ENCODE assay signal across 7 mouse cellular contexts in genomic region chr10:80165392-80166128, GRCm38 (mm10). TPM values are rescaled to one million over a fixed set of nuclear protein-coding genes. Genes with fewer than 3 reads are reported as not detected.
DNase-seq lines count a peak whose midpoint lies in the region; ATAC-seq and TF ChIP-seq lines count a peak whose summit lies in the region.

Gene Cirbp (plus strand): TSS chr10:80165985.

- no peak for TF ChIP-seq CTCF in E14TG2a.4 (conservative IDR thresholded peaks at IDR 0.05; ENCODE audit: low read length)
- TF ChIP-seq CTCF in kidney, postnatal 0 days (IDR thresholded peaks at IDR 0.05; ENCODE audit: low read depth): no peak
- TF ChIP-seq CTCF in liver, embryonic 14.5 days (IDR thresholded peaks at IDR 0.05; ENCODE audit: low read depth): no peak

- peak; percentile 84 to 91 for DNase-seq in adrenal gland, adult (ENCODE audit: inconsistent age in 2 of 2, low spot score in 1 of 2)
- peak; percentile 64 for DNase-seq in kidney, postnatal 0 days (ENCODE audit: low spot score)
- no peak for DNase-seq in liver, embryonic 14.5 days (ENCODE audit: low read depth in 3 of 3, low spot score in 3 of 3)
- peak; percentile 49 for DNase-seq in retina, postnatal 7 days (ENCODE audit: low read depth, low spot score)

- peaks cover 87% of the 10 kb centered on the region for H3K4me1 ChIP-seq in E14TG2a.4 (replicated peaks; ENCODE audit: low read depth, low read length)
- peaks cover 77% of the 10 kb centered on the region for H3K4me1 ChIP-seq in embryonic facial prominence, embryonic 15.5 days
- peaks cover 41 to 75% of the 10 kb centered on the region in 2 experiments for H3K4me1 ChIP-seq in heart, embryonic 14.5 days (ENCODE audit: control insufficient read depth in 2 of 2, insufficient read depth in 2 of 2, low read length in 2 of 2)
- H3K4me1 ChIP-seq in kidney, postnatal 0 days (replicated peaks; ENCODE audit: insufficient read depth, low read length): peaks cover 51% of the 10 kb centered on the region
- peaks cover 40 to 46% of the 10 kb centered on the region in 2 experiments for H3K4me1 ChIP-seq in liver, embryonic 14.5 days (replicated peaks; ENCODE audit: control insufficient read depth in 2 of 2, insufficient read depth in 2 of 2, low read length in 1 of 2)

- no peak within 1 kb of the TSS for H3K9ac ChIP-seq in embryonic facial prominence, embryonic 15.5 days
- peak within 1 kb of the TSS; percentile 72 for H3K9ac ChIP-seq in heart, embryonic 14.5 days (ENCODE audit: low read length)
- H3K9ac ChIP-seq in kidney, postnatal 0 days (ENCODE audit: low read depth, low read length): peak within 1 kb of the TSS; percentile 53
- H3K9ac ChIP-seq in liver, embryonic 14.5 days (replicated peaks): peak within 1 kb of the TSS; percentile 34

- no peaks in the 10 kb centered on the region for H3K9me3 ChIP-seq in E14TG2a.4 (ENCODE audit: low read length)
- H3K9me3 ChIP-seq in embryonic facial prominence, embryonic 15.5 days (replicated peaks): no peaks in the 10 kb centered on the region
- no peaks in the 10 kb centered on the region for H3K9me3 ChIP-seq in heart, embryonic 14.5 days (ENCODE audit: control insufficient read depth, low read length)
- H3K9me3 ChIP-seq in kidney, postnatal 0 days (replicated peaks; ENCODE audit: low read length): no peaks in the 10 kb centered on the region
- no peaks in the 10 kb centered on the region for H3K9me3 ChIP-seq in liver, embryonic 14.5 days (ENCODE audit: control insufficient read depth, low read length)

- peak within 1 kb of the TSS; percentile 74 for H3K4me3 ChIP-seq in E14TG2a.4 (replicated peaks; ENCODE audit: low read length)
- peak within 1 kb of the TSS; percentile 41 for H3K4me3 ChIP-seq in embryonic facial prominence, embryonic 15.5 days (replicated peaks)
- H3K4me3 ChIP-seq in heart, embryonic 14.5 days (ENCODE audit: control insufficient read depth in 1 of 2, insufficient read depth in 1 of 2, low read depth in 1 of 2, low read length in 2 of 2): peak within 1 kb of the TSS; percentile 45 to 48
- peak within 1 kb of the TSS; percentile 33 for H3K4me3 ChIP-seq in kidney, postnatal 0 days (replicated peaks; ENCODE audit: low read depth, low read length)
- peak within 1 kb of the TSS; percentile 49 to 56 for H3K4me3 ChIP-seq in liver, embryonic 14.5 days (ENCODE audit: insufficient read depth in 1 of 2, low read depth in 2 of 2, low read length in 2 of 2)

- H3K36me3 ChIP-seq in E14TG2a.4 (ENCODE audit: insufficient read depth, low read length): peaks cover 20% of the 10 kb centered on the region
- peaks cover 8% of the 10 kb centered on the region for H3K36me3 ChIP-seq in embryonic facial prominence, embryonic 15.5 days
- peaks cover 14% of the 10 kb centered on the region for H3K36me3 ChIP-seq in heart, embryonic 14.5 days (ENCODE audit: control insufficient read depth, insufficient read depth, low read length)
- peaks cover 13% of the 10 kb centered on the region for H3K36me3 ChIP-seq in kidney, postnatal 0 days (ENCODE audit: insufficient read depth, low read length)
- peaks cover 7% of the 10 kb centered on the region for H3K36me3 ChIP-seq in liver, embryonic 14.5 days (replicated peaks; ENCODE audit: control insufficient read depth, insufficient read depth, low read depth)

- no peaks in the 10 kb centered on the region for H3K27me3 ChIP-seq in E14TG2a.4 (ENCODE audit: insufficient read depth, low read length)
- H3K27me3 ChIP-seq in embryonic facial prominence, embryonic 15.5 days: no peaks in the 10 kb centered on the region
- no peaks in the 10 kb centered on the region for H3K27me3 ChIP-seq in heart, embryonic 14.5 days (ENCODE audit: control insufficient read depth, insufficient read depth, low read length)
- no peaks in the 10 kb centered on the region for H3K27me3 ChIP-seq in kidney, postnatal 0 days (ENCODE audit: insufficient read depth, low read length)
- no peaks in the 10 kb centered on the region for H3K27me3 ChIP-seq in liver, embryonic 14.5 days (ENCODE audit: control insufficient read depth, insufficient read depth, low read length)

- H3K4me2 ChIP-seq in embryonic facial prominence, embryonic 15.5 days (replicated peaks): peak within 1 kb of the TSS; percentile 84
- peak within 1 kb of the TSS; percentile 98 for H3K4me2 ChIP-seq in heart, embryonic 14.5 days (ENCODE audit: low read length)
- H3K4me2 ChIP-seq in kidney, postnatal 0 days (ENCODE audit: low read length): peak within 1 kb of the TSS; percentile 93
- H3K4me2 ChIP-seq in liver, embryonic 14.5 days (ENCODE audit: low read depth): peak within 1 kb of the TSS; percentile 85

- ATAC-seq in embryonic facial prominence, embryonic 15.5 days (ENCODE audit: insufficient number of reproducible peaks, low FRiP score, low TSS enrichment, low read depth): no peak
- no peak for ATAC-seq in heart, embryonic 14.5 days (ENCODE audit: insufficient number of reproducible peaks, insufficient read depth, low FRiP score, low read depth)
- no peak for ATAC-seq in kidney, postnatal 0 days (replicated peaks; ENCODE audit: low FRiP score, low read depth)
- ATAC-seq in liver, embryonic 14.5 days (ENCODE audit: insufficient read depth): no peak

- H3K27ac ChIP-seq in embryonic facial prominence, embryonic 15.5 days (replicated peaks): peak within 1 kb of the TSS; percentile 83
- peak within 1 kb of the TSS; percentile 80 to 100 for H3K27ac ChIP-seq in heart, embryonic 14.5 days (replicated peaks in 1 of 2; ENCODE audit: control insufficient read depth in 1 of 2, insufficient read depth in 1 of 2, low read depth in 2 of 2, low read length in 2 of 2)
- peak within 1 kb of the TSS; percentile 79 for H3K27ac ChIP-seq in kidney, postnatal 0 days
- H3K27ac ChIP-seq in liver, embryonic 14.5 days: peak within 1 kb of the TSS; percentile 79

- 11% methylated on average over 20 of the region's 20 CpGs for WGBS in embryonic facial prominence, embryonic 15.5 days
- 8% methylated on average over 20 of the region's 20 CpGs for WGBS in heart, embryonic 14.5 days
- 15% methylated on average over 20 of the region's 20 CpGs for WGBS in kidney, postnatal 0 days
- 34% methylated on average over 20 of the region's 20 CpGs for WGBS in liver, embryonic 14.5 days (ENCODE audit: insufficient replicate concordance)

- TF ChIP-seq EP300 in liver, embryonic 14.5 days (IDR thresholded peaks at IDR 0.05; ENCODE audit: low read depth): no peak

RNA-seq across cellular contexts. Expression of gene Cirbp, which starts in this region (rescaled TPM):
- polyA plus RNA-seq in embryonic facial prominence, embryonic 15.5 days (2015; fragmentation: Nextera tagmentation; extraction: Ambion mirVana): 102 and 116 TPM in 2 replicates
- 79.4 and 80.7 TPM in 2 replicates for polyA plus RNA-seq in heart, embryonic 14.5 days (2014; fragmentation: Nextera tagmentation; extraction: Ambion mirVana)
- polyA plus RNA-seq in kidney, postnatal 0 days (2015; fragmentation: Nextera tagmentation; extraction: Ambion mirVana): 290 and 317 TPM in 2 replicates
- 19.4 and 19.8 TPM in 2 replicates for polyA plus RNA-seq in liver, embryonic 14.5 days (2012; rRNA removed)
- polyA plus RNA-seq in liver, embryonic 14.5 days (2014; fragmentation: Nextera tagmentation; extraction: Ambion mirVana): 10.1 and 10.7 TPM in 2 replicates

Comparison
In these comparisons a context has a peak if more than half of its experiments do, and no peak if none do; other contexts are left out.
1. DNase-seq: peak in adrenal gland, adult (2 of 2), kidney, postnatal 0 days (single experiment) and retina, postnatal 7 days (single experiment); none in liver, embryonic 14.5 days (0 of 3).
2. Peak in every context shown above with its lines, with median percentiles within 50 percentile points of each other: H3K4me3 ChIP-seq, H3K27ac ChIP-seq and H3K4me2 ChIP-seq.